Mouse (Mus musculus) heart, embryonic 14.5 days (tissue): ENCODE data around the gene Icosl. TPM values are rescaled to one million over a fixed set of nuclear protein-coding genes. Genes with fewer than 3 reads are reported as not detected.
"Not testable (repeated sequence)": the region's sequence is repeated elsewhere in the genome, so short reads cannot be mapped to it uniquely, and the experiment has no call there.

ENCODE experiments used
- ATAC-seq: fragments of 200-750 bp; cut with Nextera tagmentation; 2 replicates; pipeline ENCODE4 v1.8.0; 2017; ENCODE audit warnings: low read depth, moderate TSS enrichment; ENCODE audit not compliant: insufficient number of reproducible peaks, insufficient read depth, low FRiP score
- H3K27ac ChIP-seq, 2 experiments: fragments of 200-500 bp in 1 of 2; fragments of 300-500 bp in 1 of 2; sonication (generic) in 1 of 2; replicated peaks in 1 of 2; 2 replicates each; pipeline ENCODE4 v1.5.1; 2012 to 2014; ENCODE audit warnings: low read depth in 2 of 2, low read length in 2 of 2, control low read depth in 1 of 2, mild to moderate bottlenecking in 1 of 2, mixed read lengths in 1 of 2; ENCODE audit not compliant: control insufficient read depth in 1 of 2, insufficient read depth in 1 of 2
- H3K27me3 ChIP-seq: fragments of 300-500 bp; sonication (generic); 2 replicates; pipeline ENCODE4 v1.6.1; 2014; ENCODE audit warnings: mild to moderate bottlenecking, low read length, control low read depth; ENCODE audit not compliant: control insufficient read depth, insufficient read depth
- H3K36me3 ChIP-seq: fragments of 300-500 bp; sonication (generic); 2 replicates; pipeline ENCODE4 v1.6.1; 2014; ENCODE audit warnings: mild to moderate bottlenecking, control low read depth, low read length, mixed read lengths; ENCODE audit not compliant: control insufficient read depth, insufficient read depth
- H3K4me1 ChIP-seq, 2 experiments: fragments of 200-500 bp in 1 of 2; fragments of 300-500 bp in 1 of 2; sonication (generic) in 1 of 2; 2 replicates each; pipeline ENCODE4 v1.6.1; 2012 to 2014; ENCODE audit warnings: low read length in 2 of 2, control low read depth in 1 of 2, mixed read lengths in 1 of 2; ENCODE audit not compliant: control insufficient read depth in 2 of 2, insufficient read depth in 2 of 2
- H3K4me2 ChIP-seq: fragments of 300-500 bp; sonication (generic); 2 replicates; pipeline ENCODE4 v1.6.1; 2014; ENCODE audit warnings: mild to moderate bottlenecking, low read length
- H3K4me3 ChIP-seq, 2 experiments: fragments of 200-500 bp in 1 of 2; fragments of 300-500 bp in 1 of 2; sonication (generic) in 1 of 2; 2 replicates each; pipeline ENCODE4 v1.5.1; 2012 to 2014; ENCODE audit warnings: low read length in 2 of 2, mild to moderate bottlenecking in 2 of 2, control low read depth in 1 of 2, low read depth in 1 of 2, moderate library complexity in 1 of 2; ENCODE audit not compliant: control insufficient read depth in 1 of 2, insufficient read depth in 1 of 2
- H3K9ac ChIP-seq: fragments of 300-500 bp; sonication (generic); 2 replicates; pipeline ENCODE4 v1.6.1; 2014; ENCODE audit warnings: mild to moderate bottlenecking, low read length
- H3K9me3 ChIP-seq: fragments of 300-500 bp; sonication (generic); 2 replicates; pipeline ENCODE4 v1.6.1; 2016; ENCODE audit warnings: low read length, control low read depth; ENCODE audit not compliant: control insufficient read depth
- WGBS: fragments of 180-500 bp; shearing (Covaris S2); extraction: QIAGEN DNeasy Blood & Tissue Kit; methylation state at CpG from one replicate; pipeline ENCODE4 v1.1.7; 2014; 5-methylcytosine and 5-hydroxymethylcytosine counted together
- polyA plus RNA-seq: library from polyadenylated mRNA; unstranded; fragments of >200 nt; fragmentation: Nextera tagmentation; extraction: Ambion mirVana; gene quantifications from 2 replicates; pipeline ENCODE4 v1.2.1, GENCODE M21; 2014

Gene Icosl
- polyA plus RNA-seq, 1 experiment from 2014 or later = 1.5 TPM

DNA sequence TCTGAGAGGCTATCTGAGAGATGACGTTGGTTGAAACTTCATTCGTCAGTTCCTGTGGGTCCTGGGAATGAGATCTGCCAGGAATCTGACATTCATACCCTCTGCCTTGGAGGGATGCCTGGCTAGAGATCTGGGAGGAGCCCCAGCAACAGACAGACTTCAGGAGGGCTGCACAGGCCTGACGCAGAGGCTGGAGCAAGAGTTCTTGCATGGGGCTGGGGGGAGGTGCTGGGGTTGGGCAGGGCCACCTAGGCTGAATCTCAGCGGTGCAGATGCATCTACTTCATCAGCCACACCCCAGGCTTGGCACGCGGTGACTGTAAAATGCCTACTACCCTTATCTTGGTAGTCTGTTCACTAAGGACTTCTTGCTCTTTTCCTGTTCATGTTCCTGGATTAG is 21.1 kb downstream of the Icosl start:
- H3K9ac ChIP-seq = no peak overlapping the region
- no peak; the same call in 1 of the 2 replicates for ATAC-seq
- H3K27me3 ChIP-seq = no peaks in the 10 kb centered on the region
- H3K4me2 ChIP-seq = no peak overlapping the region
- no peaks in the 10 kb centered on the region; a peak in 1 of 4 replicates for H3K4me1 ChIP-seq
- WGBS = 18% methylated on average over 6 of the region's 6 CpGs
- H3K4me3 ChIP-seq = no peak overlapping the region
- no peaks in the 10 kb centered on the region for H3K36me3 ChIP-seq
- no peak overlapping the region for H3K27ac ChIP-seq
- H3K9me3 ChIP-seq = no peaks in the 10 kb centered on the region

- WGBS = 73% methylated on average over 4 of the region's 4 CpGs
- Histone ChIP-seq H3K27ac (no peak overlapping the region), H3K9me3 (no peaks in the 10 kb centered on the region), H3K36me3 (no peaks in the 10 kb centered on the region), H3K27me3 (no peaks in the 10 kb centered on the region), H3K9ac (no peak overlapping the region), H3K4me1 (no peaks in the 10 kb centered on the region; a peak in 1 of 4 replicates), H3K4me2 (no peak overlapping the region), H3K4me3 (no peak overlapping the region)
- ATAC-seq = no peak
These were observed 21.8 kb downstream of the Icosl start for GRCm38 (mm10) chr10:78090706-78091491.

GRCm38 (mm10) chr10:78091865-78092724 is 23.0 kb downstream of the Icosl start:
- no peak overlapping the region for H3K4me3 ChIP-seq
- no peaks in the 10 kb centered on the region for H3K27me3 ChIP-seq
- H3K4me1 ChIP-seq = no peaks in the 10 kb centered on the region; a peak in 1 of 4 replicates
- H3K9ac ChIP-seq = no peak overlapping the region
- no peak for ATAC-seq
- no peak overlapping the region for H3K27ac ChIP-seq
- WGBS = 77% methylated on average over 23 of the region's 23 CpGs
- no peaks in the 10 kb centered on the region for H3K36me3 ChIP-seq
- no peaks in the 10 kb centered on the region for H3K9me3 ChIP-seq
- H3K4me2 ChIP-seq = no peak overlapping the region

DNA sequence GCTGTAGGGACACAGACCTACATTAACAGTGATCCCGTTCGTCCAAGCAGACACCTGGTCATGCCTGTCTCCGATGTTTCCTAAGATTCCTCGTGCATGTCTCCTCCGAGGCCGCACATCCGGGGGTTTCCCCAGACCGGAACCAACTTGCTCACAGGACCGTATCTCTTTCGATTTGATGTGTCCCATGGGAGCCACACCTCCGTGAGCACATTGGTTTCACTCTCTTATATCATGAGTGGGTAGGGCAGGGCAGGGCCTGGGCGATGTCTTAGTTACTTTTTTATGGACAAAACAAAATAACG is 23.6 kb downstream of the Icosl start:
- H3K4me1 ChIP-seq = no peaks in the 10 kb centered on the region; a peak in 1 of 4 replicates
- H3K4me2 ChIP-seq = no peak overlapping the region
- H3K4me3 ChIP-seq = no peak overlapping the region
- WGBS = 91% methylated on average over 13 of the region's 13 CpGs
- no peak for ATAC-seq
- H3K36me3 ChIP-seq = no peaks in the 10 kb centered on the region
- no peak overlapping the region for H3K27ac ChIP-seq
- no peaks in the 10 kb centered on the region for H3K9me3 ChIP-seq
- no peak overlapping the region for H3K9ac ChIP-seq
- no peaks in the 10 kb centered on the region for H3K27me3 ChIP-seq

- Histone ChIP-seq H3K4me3 (no peak overlapping the region), H3K4me1 (no peaks in the 10 kb centered on the region; a peak in 1 of 4 replicates)
These were observed 26.1 kb downstream of the Icosl start for GRCm38 (mm10) chr10:78095221-78095620.

GRCm38 (mm10) chr10:78095954-78096931 is 27.1 kb downstream of the Icosl start:
- H3K27me3 ChIP-seq = no peaks in the 10 kb centered on the region
- no peak for ATAC-seq
- H3K9me3 ChIP-seq = no peaks in the 10 kb centered on the region
- H3K4me1 ChIP-seq = peaks cover 0 to under 1% of the 10 kb centered on the region in 2 experiments; a peak in 2 of 4 replicates
- 80% methylated on average over 5 of the region's 5 CpGs for WGBS
- H3K9ac ChIP-seq = no peak overlapping the region
- H3K4me3 ChIP-seq = no peak overlapping the region
- no peaks in the 10 kb centered on the region for H3K36me3 ChIP-seq
- H3K4me2 ChIP-seq = no peak overlapping the region
- H3K27ac ChIP-seq = no peak overlapping the region

More at GRCm38 (mm10) chr10:78095221-78095620, 26.1 kb downstream of the Icosl start:
- no peaks in the 10 kb centered on the region for H3K9me3 ChIP-seq
- no peak overlapping the region for H3K9ac ChIP-seq
- H3K27ac ChIP-seq = no peak overlapping the region
- no peak for ATAC-seq
- H3K36me3 ChIP-seq = no peaks in the 10 kb centered on the region
- H3K27me3 ChIP-seq = no peaks in the 10 kb centered on the region
- no peak overlapping the region for H3K4me2 ChIP-seq

- not testable (repeated sequence) for H3K9ac ChIP-seq, H3K4me2 ChIP-seq, H3K27me3 ChIP-seq, H3K4me3 ChIP-seq, ATAC-seq, H3K4me1 ChIP-seq, H3K9me3 ChIP-seq, H3K27ac ChIP-seq, H3K36me3 ChIP-seq
These were observed 30.8 kb downstream of the Icosl start for GRCm38 (mm10) chr10:78099860-78100259.
